Mouse (Mus musculus) heart, embryonic 16.5 days (tissue): ENCODE results near the gene Crlf1. TPM values are rescaled to one million over a fixed set of nuclear protein-coding genes. Genes with fewer than 3 reads are reported as not detected.

ENCODE experiments used
- ATAC-seq: fragments of 200-750 bp; cut with Nextera tagmentation; replicated peaks from 2 replicates; pipeline ENCODE4 v1.8.0; 2017; ENCODE audit warnings: moderate number of reproducible peaks; ENCODE audit not compliant: insufficient read depth, low FRiP score; ENCODE audit errors: extremely low read depth
- H3K27ac ChIP-seq: fragments of 300-500 bp; sonication (generic); 2 replicates; pipeline ENCODE4 v1.5.1; 2014; ENCODE audit warnings: mild to moderate bottlenecking, low read length, control low read depth, moderate library complexity
- H3K27me3 ChIP-seq: fragments of 300-500 bp; sonication (generic); 2 replicates; pipeline ENCODE4 v1.6.1; 2014; ENCODE audit warnings: low read length, mixed read lengths; ENCODE audit not compliant: control insufficient read depth, insufficient read depth
- H3K36me3 ChIP-seq: fragments of 300-500 bp; sonication (generic); 2 replicates; pipeline ENCODE4 v1.6.1; 2014; ENCODE audit not compliant: control insufficient read depth, insufficient read depth
- H3K4me1 ChIP-seq: fragments of 300-500 bp; sonication (generic); 2 replicates; pipeline ENCODE4 v1.6.1; 2014; ENCODE audit warnings: low read length, mixed read lengths; ENCODE audit not compliant: control insufficient read depth, insufficient read depth
- H3K4me2 ChIP-seq: fragments of 300-500 bp; sonication (generic); 2 replicates; pipeline ENCODE4 v1.6.1; 2014; ENCODE audit warnings: low read depth, mild to moderate bottlenecking, control low read depth, low read length
- H3K4me3 ChIP-seq: fragments of 300-500 bp; sonication (generic); 2 replicates; pipeline ENCODE4 v1.5.1; 2014; ENCODE audit warnings: mild to moderate bottlenecking, control low read depth, low read length
- H3K9ac ChIP-seq: fragments of 300-500 bp; sonication (generic); 2 replicates; pipeline ENCODE4 v1.6.1; 2014; ENCODE audit warnings: low read length, control low read depth
- H3K9me3 ChIP-seq: fragments of 300-500 bp; sonication (generic); replicated peaks from 2 replicates; pipeline ENCODE4 v1.6.1; 2016; ENCODE audit warnings: low read length; ENCODE audit not compliant: control insufficient read depth
- WGBS: fragments of 180-500 bp; shearing (Covaris S2); extraction: QIAGEN DNeasy Blood & Tissue Kit; methylation state at CpG from one replicate; pipeline ENCODE4 v1.1.7; 2014; 5-methylcytosine and 5-hydroxymethylcytosine counted together
- polyA plus RNA-seq: library from polyadenylated mRNA; unstranded; fragments of >200 nt; fragmentation: Nextera tagmentation; extraction: Ambion mirVana; gene quantifications from 2 replicates; pipeline ENCODE4 v1.2.1, GENCODE M21; 2015

Crlf1 gene
- polyA plus RNA-seq, 1 experiment from 2014 or later: 3.2 TPM

DNA sequence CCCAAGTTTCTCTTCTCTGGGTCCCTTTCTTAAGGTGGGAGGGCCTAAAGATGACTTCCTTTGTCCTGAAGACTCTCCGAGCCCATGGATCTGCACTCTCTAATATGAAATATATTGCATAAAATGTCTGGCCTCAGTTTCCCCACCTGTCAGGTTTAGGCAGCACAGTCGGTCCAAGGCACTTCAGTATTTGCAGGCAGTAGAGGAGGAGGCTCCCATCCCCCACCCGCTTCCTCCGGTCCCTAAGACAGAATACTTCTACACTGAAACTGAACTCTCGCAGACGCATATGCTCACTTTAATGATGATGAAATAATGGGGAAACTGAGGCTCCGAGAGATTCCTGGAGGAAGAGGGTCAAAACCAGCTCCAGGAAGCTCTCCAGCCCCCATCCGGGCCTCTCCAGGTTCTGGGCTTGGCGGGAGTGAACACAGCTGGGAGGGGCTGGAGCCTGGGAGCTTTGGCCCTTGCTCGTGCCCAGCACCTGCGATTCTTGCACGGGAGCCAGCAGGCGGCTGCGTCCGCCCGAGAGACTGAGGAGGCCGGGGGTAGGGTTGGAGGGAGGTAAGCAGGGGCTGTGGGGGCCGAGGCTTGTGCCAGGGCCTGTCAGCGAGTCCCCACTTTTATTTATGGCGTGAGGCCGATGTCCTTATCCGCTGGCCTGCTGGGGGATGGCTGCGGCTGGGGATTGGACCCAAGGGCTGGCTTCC lies 9.0 kb downstream of the Crlf1 start:
- no peaks in the 10 kb centered on the region for H3K36me3 ChIP-seq
- no peaks in the 10 kb centered on the region for H3K9me3 ChIP-seq
- H3K4me1 ChIP-seq: peaks cover 21% of the 10 kb centered on the region
- no peak overlapping the region for H3K27ac ChIP-seq
- peak overlapping the region; percentile 31 for H3K4me2 ChIP-seq
- peaks cover 51% of the 10 kb centered on the region for H3K27me3 ChIP-seq
- H3K4me3 ChIP-seq: 0 out of 2 replicates have a peak overlapping the region, but pooled peaks have one; percentile 1
- WGBS: 15% methylated on average over 23 of the region's 23 CpGs
- ATAC-seq: no peak
- H3K9ac ChIP-seq: peak overlapping the region; percentile 2; the same call in 1 of the 2 replicates

GRCm38 (mm10) chr8:70502540-70502939 lies 9.6 kb downstream of the Crlf1 start:
- Histone ChIP-seq H3K4me1 (peaks cover 21% of the 10 kb centered on the region), H3K36me3 (peaks cover 2% of the 10 kb centered on the region), H3K9me3 (no peaks in the 10 kb centered on the region), H3K9ac (no peak overlapping the region), H3K4me3 (no peak overlapping the region), H3K27me3 (peaks cover 46% of the 10 kb centered on the region), H3K4me2 (peak overlapping the region; percentile 31), H3K27ac (no peak overlapping the region)
- WGBS: 30% methylated on average over 12 of the region's 12 CpGs
- no peak for ATAC-seq

DNA sequence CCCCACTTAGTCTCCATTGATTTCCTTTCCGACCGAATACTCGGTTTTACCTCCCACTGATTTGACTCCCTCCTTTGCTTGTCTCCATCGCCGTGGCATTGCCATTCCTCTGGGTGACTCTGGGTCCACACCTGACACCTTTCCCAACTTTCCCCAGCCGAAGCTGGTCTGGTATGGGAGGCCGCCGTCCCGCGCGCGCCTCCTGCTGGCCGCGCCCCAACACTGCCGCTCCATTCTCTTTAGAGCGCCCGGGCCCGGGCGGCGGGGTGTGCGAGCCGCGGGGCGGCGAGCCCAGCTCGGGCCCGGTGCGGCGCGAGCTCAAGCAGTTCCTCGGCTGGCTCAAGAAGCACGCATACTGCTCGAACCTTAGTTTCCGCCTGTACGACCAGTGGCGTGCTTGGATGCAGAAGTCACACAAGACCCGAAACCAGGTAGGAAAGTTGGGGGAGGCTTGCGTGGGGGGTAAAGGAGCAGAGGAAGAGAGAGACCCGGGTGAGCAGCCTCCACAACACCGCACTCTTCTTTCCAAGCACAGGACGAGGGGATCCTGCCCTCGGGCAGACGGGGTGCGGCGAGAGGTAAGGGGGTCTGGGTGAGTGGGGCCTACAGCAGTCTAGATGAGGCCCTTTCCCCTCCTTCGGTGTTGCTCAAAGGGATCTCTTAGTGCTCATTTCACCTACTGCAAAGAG lies 10.2 kb downstream of the Crlf1 start:
- H3K27me3 ChIP-seq: peaks cover 40% of the 10 kb centered on the region
- H3K9ac ChIP-seq: no peak overlapping the region
- no peak overlapping the region for H3K27ac ChIP-seq
- H3K9me3 ChIP-seq: no peaks in the 10 kb centered on the region
- peaks cover 21% of the 10 kb centered on the region for H3K4me1 ChIP-seq
- no peak; the same call in 1 of the 2 replicates for ATAC-seq
- H3K4me2 ChIP-seq: no peak overlapping the region
- H3K36me3 ChIP-seq: peaks cover 7% of the 10 kb centered on the region
- WGBS: 17% methylated on average over 46 of the region's 46 CpGs
- H3K4me3 ChIP-seq: no peak overlapping the region

DNA sequence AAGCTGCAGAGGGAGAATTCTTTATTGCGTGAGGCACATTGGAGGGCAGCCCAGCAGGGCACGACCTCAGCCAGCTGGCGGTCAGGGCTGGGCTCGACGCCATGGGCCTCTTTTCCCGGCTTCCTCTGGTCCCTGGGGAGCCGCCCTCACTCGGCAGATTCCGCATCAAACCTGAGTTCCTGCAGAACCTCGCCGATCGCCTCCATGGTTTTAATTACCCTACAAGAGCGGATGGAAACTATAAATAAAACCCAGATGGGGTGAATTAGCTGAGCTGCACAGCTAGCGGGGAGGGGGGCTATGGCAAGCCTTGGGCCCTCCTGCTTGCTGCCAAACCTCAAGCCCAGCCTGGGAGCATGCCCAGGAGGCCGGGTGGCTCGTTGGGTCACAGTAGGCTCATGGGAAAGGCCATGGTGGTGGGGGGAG lies 11.3 kb downstream of the Crlf1 start:
- no peak overlapping the region for H3K9ac ChIP-seq
- no peak overlapping the region for H3K4me3 ChIP-seq
- H3K27ac ChIP-seq: no peak overlapping the region
- WGBS: 58% methylated on average over 16 of the region's 16 CpGs
- H3K27me3 ChIP-seq: peaks cover 29% of the 10 kb centered on the region
- H3K4me2 ChIP-seq: no peak overlapping the region
- no peaks in the 10 kb centered on the region for H3K9me3 ChIP-seq
- peaks cover 12% of the 10 kb centered on the region for H3K36me3 ChIP-seq
- ATAC-seq: no peak
- H3K4me1 ChIP-seq: peaks cover 29% of the 10 kb centered on the region

GRCm38 (mm10) chr8:70504851-70505250 lies 11.9 kb downstream of the Crlf1 start:
- H3K4me2 ChIP-seq: no peak overlapping the region
- no peak overlapping the region for H3K4me3 ChIP-seq
- H3K9me3 ChIP-seq: no peaks in the 10 kb centered on the region
- H3K36me3 ChIP-seq: peaks cover 12% of the 10 kb centered on the region
- ATAC-seq: no peak
- no peak overlapping the region for H3K9ac ChIP-seq
- H3K27me3 ChIP-seq: peaks cover 23% of the 10 kb centered on the region
- H3K4me1 ChIP-seq: peaks cover 31% of the 10 kb centered on the region
- H3K27ac ChIP-seq: no peak overlapping the region
- WGBS: 81% methylated on average over 3 of the region's 3 CpGs

- peak overlapping the region; percentile 73 for H3K4me2 ChIP-seq
- H3K4me3 ChIP-seq: peak overlapping the region; percentile 61
- no peaks in the 10 kb centered on the region for H3K9me3 ChIP-seq
- 37% methylated on average over 32 of the region's 32 CpGs for WGBS
- peaks cover 31% of the 10 kb centered on the region for H3K4me1 ChIP-seq
- H3K27ac ChIP-seq: peak overlapping the region; percentile 84
- H3K36me3 ChIP-seq: peaks cover 12% of the 10 kb centered on the region
- H3K27me3 ChIP-seq: peaks cover 18% of the 10 kb centered on the region
- peak overlapping the region; percentile 80 for H3K9ac ChIP-seq
- no peak for ATAC-seq
These were observed 12.9 kb downstream of the Crlf1 start for GRCm38 (mm10) chr8:70505698-70506327.

DNA sequence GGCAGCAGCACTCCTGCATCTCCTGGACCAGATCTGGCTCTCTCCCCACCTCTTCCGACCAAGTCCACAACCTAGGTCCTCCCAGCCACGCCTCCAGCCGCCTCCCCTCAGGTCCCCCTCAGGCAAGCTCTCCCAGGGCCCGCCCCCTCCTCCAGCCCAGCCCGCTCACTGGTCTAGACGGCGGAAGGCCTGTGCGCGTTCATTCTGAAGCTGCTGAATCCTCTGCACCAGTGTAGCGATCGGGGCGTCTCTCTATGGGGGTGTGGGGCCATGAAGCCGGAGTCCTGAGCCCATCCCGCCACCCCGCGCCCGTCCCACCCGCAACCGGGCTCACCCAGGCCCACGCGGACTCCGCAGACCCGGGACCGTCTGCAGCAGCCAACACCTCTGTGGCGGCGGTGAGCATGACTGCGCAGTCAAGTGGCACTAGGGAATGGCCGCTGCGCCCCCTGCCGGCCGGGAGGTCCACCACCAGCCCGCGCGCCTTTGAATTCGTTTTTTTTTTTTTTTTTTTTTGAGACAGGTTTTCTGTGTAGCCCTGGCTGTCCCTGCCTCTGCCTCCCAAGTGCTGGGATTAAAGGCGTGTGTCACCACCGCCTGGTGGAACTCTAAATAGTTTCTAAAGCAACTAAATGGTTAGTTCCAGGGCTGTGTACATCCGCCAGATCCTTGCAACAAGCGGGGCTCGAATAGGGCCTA lies 13.5 kb downstream of the Crlf1 start, which contains the start of gene Rex1bd:
TSS of gene Rex1bd (minus strand) at position 425 of the 699 bp plus-strand sequence.
- Histone ChIP-seq H3K27me3 (peaks cover 12% of the 10 kb centered on the region), H3K36me3 (peaks cover 12% of the 10 kb centered on the region), H3K9me3 (no peaks in the 10 kb centered on the region), H3K9ac (peak within 1 kb of the TSS; percentile 80), H3K27ac (peak within 1 kb of the TSS; percentile 84), H3K4me3 (peak within 1 kb of the TSS; percentile 61), H3K4me2 (peak within 1 kb of the TSS; percentile 73), H3K4me1 (peaks cover 33% of the 10 kb centered on the region)
- 3% methylated on average over 40 of the region's 40 CpGs for WGBS
- ATAC-seq: peak; percentile 87

DNA sequence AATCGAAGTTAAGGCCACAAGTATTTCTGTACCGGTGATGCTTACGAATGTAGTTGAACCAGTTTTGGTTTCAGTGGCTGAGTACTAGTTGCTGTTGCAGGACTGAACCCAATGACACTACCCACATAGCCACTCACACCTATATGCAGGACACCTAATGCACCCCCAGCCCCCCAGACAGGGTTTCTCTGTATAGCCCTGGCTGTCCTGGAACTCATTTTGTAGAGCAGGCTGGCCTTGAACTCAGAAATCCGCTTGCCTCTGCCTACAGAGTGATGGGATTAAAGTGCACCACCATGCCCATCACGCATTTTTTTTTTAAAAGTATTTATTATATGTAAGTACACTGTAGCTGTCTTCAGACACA lies 14.1 kb downstream of the Crlf1 start:
- no peak overlapping the region for H3K9ac ChIP-seq
- no peak overlapping the region for H3K27ac ChIP-seq
- peaks cover 12% of the 10 kb centered on the region for H3K36me3 ChIP-seq
- H3K4me3 ChIP-seq: no peak overlapping the region
- H3K27me3 ChIP-seq: peaks cover 7% of the 10 kb centered on the region
- H3K4me1 ChIP-seq: peaks cover 31% of the 10 kb centered on the region
- 66% methylated on average over 5 of the region's 5 CpGs for WGBS
- ATAC-seq: no peak
- H3K4me2 ChIP-seq: no peak overlapping the region
- H3K9me3 ChIP-seq: no peaks in the 10 kb centered on the region
